Mouse (Mus musculus): ENCODE results near the gene Ppm1a. TPM values are rescaled to one million over a fixed set of nuclear protein-coding genes. Genes with fewer than 3 reads are reported as not detected.
"Not testable (repeated sequence)": the region's sequence is repeated elsewhere in the genome, so short reads cannot be mapped to it uniquely, and the experiment has no call there.

Ppm1a gene
- total RNA-seq, 2 experiments from 2014 or later, result 265 TPM

- peak; percentile 89 to 97 for DNase-seq (ENCODE audit: extremely low spot score in 1 of 2, low spot score in 2 of 2)
- intact Hi-C loops (cut with DNase I), result no loop called here
Observed at GRCm38 (mm10) chr12:72760376-72761229, 3.3 kb downstream of the Ppm1a start.

GRCm38 (mm10) chr12:72761230-72761648 lies 4.0 kb downstream of the Ppm1a start:
- DNase-seq (ENCODE audit: extremely low spot score in 1 of 2, low spot score in 2 of 2), result no peak
- intact Hi-C loops (cut with DNase I), result no loop called here

GRCm38 (mm10) chr12:72761649-72762261 lies 4.5 kb downstream of the Ppm1a start:
- intact Hi-C loops (cut with DNase I), result no loop called here
- peak; percentile 23 to 88 for DNase-seq (ENCODE audit: extremely low spot score in 1 of 2, low spot score in 2 of 2)

GRCm38 (mm10) chr12:72762502-72762901 lies 5.2 kb downstream of the Ppm1a start:
- no peak for DNase-seq (ENCODE audit: extremely low spot score in 1 of 2, low spot score in 2 of 2)
- intact Hi-C loops (cut with DNase I), result no loop called here

GRCm38 (mm10) chr12:72763156-72763555 lies 5.9 kb downstream of the Ppm1a start:
- DNase-seq (ENCODE audit: extremely low spot score in 1 of 2, low spot score in 2 of 2), result no peak

GRCm38 (mm10) chr12:72767809-72768208 lies 10.6 kb downstream of the Ppm1a start:
- intact Hi-C loops (cut with DNase I), result no loop called here
- DNase-seq (ENCODE audit: extremely low spot score in 1 of 2, low spot score in 2 of 2), result no peak

More at GRCm38 (mm10) chr12:72763156-72763555, 5.9 kb downstream of the Ppm1a start:
- intact Hi-C loops (cut with DNase I), result no loop called here

- intact Hi-C loops (cut with DNase I), result no loop called here
Observed at GRCm38 (mm10) chr12:72768230-72768629, 11.0 kb downstream of the Ppm1a start.

GRCm38 (mm10) chr12:72769546-72770230 lies 12.4 kb downstream of the Ppm1a start:
- intact Hi-C loops (cut with DNase I), result no loop called here
- DNase-seq (ENCODE audit: extremely low spot score in 1 of 2, low spot score in 2 of 2), result no peak

More at GRCm38 (mm10) chr12:72768230-72768629, 11.0 kb downstream of the Ppm1a start:
- no peak for DNase-seq (ENCODE audit: extremely low spot score in 1 of 2, low spot score in 2 of 2)

GRCm38 (mm10) chr12:72771153-72771552 lies 13.9 kb downstream of the Ppm1a start:
- no peak for DNase-seq (ENCODE audit: extremely low spot score in 1 of 2, low spot score in 2 of 2)
- intact Hi-C loops (cut with DNase I), result no loop called here

GRCm38 (mm10) chr12:72771711-72772110 lies 14.5 kb downstream of the Ppm1a start:
- intact Hi-C loops (cut with DNase I), result no loop called here
- DNase-seq (ENCODE audit: extremely low spot score in 1 of 2, low spot score in 2 of 2), result no peak

- intact Hi-C loops (cut with DNase I), result no loop called here
- no peak for DNase-seq (ENCODE audit: extremely low spot score in 1 of 2, low spot score in 2 of 2)
Observed at GRCm38 (mm10) chr12:72773921-72774320, 16.7 kb downstream of the Ppm1a start.

GRCm38 (mm10) chr12:72777244-72777643 lies 20.0 kb downstream of the Ppm1a start:
- no peak for DNase-seq (ENCODE audit: extremely low spot score in 1 of 2, low spot score in 2 of 2)
- intact Hi-C loops (cut with DNase I), result no loop called here

- no peak for DNase-seq (ENCODE audit: extremely low spot score in 1 of 2, low spot score in 2 of 2)
- intact Hi-C loops (cut with DNase I), result no loop called here
Observed at GRCm38 (mm10) chr12:72780136-72780535, 22.9 kb downstream of the Ppm1a start.

GRCm38 (mm10) chr12:72782786-72783185 lies 25.5 kb downstream of the Ppm1a start:
- intact Hi-C loops (cut with DNase I), result not testable (repeated sequence)

GRCm38 (mm10) chr12:72785183-72785930 lies 28.1 kb downstream of the Ppm1a start:
- intact Hi-C loops (cut with DNase I), result no loop called here
- no peak for DNase-seq (ENCODE audit: extremely low spot score in 1 of 2, low spot score in 2 of 2)

More at GRCm38 (mm10) chr12:72782786-72783185, 25.5 kb downstream of the Ppm1a start:
- not testable (repeated sequence) for DNase-seq (ENCODE audit: extremely low spot score in 1 of 2, low spot score in 2 of 2)

GRCm38 (mm10) chr12:72786551-72786950 lies 29.3 kb downstream of the Ppm1a start:
- intact Hi-C loops (cut with DNase I), result no loop called here
- no peak for DNase-seq (ENCODE audit: extremely low spot score in 1 of 2, low spot score in 2 of 2)

- intact Hi-C loops (cut with DNase I), result no loop called here
- DNase-seq (ENCODE audit: extremely low spot score in 1 of 2, low spot score in 2 of 2), result no peak
Observed at GRCm38 (mm10) chr12:72786986-72787385, 29.7 kb downstream of the Ppm1a start.

- DNase-seq (ENCODE audit: extremely low spot score in 1 of 2, low spot score in 2 of 2), result peak in 1 of 2 experiments; percentile 22
- intact Hi-C loops (cut with DNase I), result no loop called here
Observed at GRCm38 (mm10) chr12:72790538-72790937, 33.3 kb downstream of the Ppm1a start.

All from left cerebral cortex, postnatal 10 days (tissue).